Mouse (Mus musculus) frontal cortex, postnatal 10 days (tissue): ENCODE results near the gene Nkapd1.
"Not testable (repeated sequence)": the region's sequence is repeated elsewhere in the genome, so short reads cannot be mapped to it uniquely, and the experiment has no call there.

Experiments
- DNase-seq, 2 experiments: peaks; one replicate each; pipeline ENCODE4 v3.0.0; 2022; ENCODE audit warnings: low spot score in 2 of 2, mixed read lengths in 1 of 2

Nkapd1 gene

DNA sequence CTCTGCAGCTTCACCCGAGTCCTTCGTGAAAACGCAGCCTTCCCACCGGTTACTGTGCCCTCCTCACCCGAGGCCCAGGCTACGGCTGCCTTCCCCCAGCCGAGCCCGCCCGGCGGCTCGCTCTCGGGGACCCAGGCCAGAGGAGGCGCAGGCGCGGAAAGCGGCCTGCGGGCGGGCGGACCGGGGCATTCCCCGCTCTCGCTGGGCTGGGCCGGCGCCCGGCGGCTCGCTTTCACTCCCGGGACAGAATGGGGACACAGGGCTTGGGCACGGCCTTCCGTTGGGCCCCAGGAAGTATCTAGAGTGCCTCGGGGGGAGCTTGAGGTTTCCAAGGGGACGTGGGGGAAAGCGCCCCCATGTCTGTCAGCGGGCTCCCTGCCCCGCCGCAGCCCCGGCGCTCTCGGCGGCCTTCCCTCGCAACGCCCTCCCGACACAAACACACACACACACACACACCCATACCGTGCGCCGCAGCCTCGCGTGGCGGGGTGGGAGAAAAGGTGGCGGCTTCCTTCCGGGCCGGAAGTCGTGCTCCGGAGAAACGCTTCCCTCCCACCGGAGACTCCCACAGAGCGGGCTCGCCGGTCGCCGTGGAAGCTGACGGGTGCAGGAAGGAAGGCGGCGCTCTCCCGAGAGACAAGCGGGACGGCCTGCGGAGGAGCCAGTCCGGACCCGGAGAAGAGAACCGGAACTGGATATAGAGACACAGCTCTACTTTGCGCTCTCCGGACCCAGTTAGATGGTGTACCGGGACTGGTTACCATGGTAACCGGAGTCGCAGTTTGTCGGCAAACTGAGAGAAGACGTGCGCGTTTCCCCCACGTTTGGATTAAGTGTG, at the start of gene Nkapd1, which contains the start of gene Pih1d2:
Gene Nkapd1, minus strand, starts transcription at position 699 of the 838 bp plus-strand sequence.
Gene Pih1d2, plus strand, starts transcription at position 556 of the 838 bp plus-strand sequence.
- peak; percentile 83 to 88 for DNase-seq

DNA sequence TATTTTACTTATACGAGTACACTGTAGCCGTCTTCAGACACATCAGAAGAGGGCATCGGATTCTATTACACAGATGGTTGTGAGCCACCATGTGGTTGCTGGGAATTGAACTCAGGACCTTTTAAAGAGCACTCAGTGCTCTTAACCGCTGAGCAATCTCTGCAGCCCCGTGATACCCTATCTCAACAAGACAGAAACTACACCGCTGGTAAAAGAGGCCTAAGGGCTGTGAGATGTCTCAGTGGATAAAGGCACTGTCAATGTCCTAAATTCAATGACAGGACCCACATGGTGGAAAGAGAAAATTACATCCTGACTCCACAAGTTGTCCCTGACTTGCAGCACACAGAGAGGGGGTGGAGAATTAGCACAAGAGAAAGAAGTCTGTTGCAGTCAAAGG, 49.2 kb upstream of the Nkapd1 start:
- no peak for DNase-seq

DNA sequence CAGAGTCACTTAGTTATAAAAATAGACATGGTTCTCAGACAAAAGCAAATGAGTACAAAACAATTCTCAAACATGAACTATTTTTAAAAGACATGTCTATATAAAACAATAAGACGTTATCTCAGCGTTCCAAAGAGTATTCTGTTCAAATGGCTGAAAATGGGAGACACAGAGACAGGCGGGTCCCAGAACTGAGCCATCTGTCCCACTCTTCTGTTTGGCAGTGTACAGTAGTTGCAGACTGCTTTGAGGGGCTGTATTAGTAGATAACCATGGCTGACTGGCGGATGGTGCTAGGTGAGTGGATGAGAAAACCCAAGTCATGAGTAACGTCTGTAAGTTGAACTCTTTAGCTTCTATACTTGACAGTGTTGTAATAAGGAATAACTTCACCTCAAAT, 47.6 kb upstream of the Nkapd1 start:
- DNase-seq = no peak

DNA sequence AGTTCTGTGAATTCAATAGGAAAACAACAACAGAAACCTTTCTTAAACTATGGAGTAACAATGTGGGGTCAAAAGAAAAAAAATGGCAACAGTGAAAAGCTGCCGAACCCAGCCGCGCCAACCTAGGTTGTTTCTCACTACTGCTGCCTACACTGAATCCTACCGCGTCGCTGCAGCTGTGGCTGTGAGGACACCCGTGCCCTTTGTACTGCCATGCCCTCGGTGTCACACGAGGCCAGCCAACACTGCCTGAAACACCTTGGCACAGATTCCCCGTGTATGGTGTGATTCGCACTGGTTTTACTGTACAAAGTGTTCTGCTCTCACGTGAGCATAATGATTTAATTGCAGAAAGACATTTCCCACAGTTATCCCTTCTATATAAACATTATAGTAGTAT, 43.2 kb upstream of the Nkapd1 start:
- peak in 1 of 2 experiments; percentile 18 for DNase-seq

DNA sequence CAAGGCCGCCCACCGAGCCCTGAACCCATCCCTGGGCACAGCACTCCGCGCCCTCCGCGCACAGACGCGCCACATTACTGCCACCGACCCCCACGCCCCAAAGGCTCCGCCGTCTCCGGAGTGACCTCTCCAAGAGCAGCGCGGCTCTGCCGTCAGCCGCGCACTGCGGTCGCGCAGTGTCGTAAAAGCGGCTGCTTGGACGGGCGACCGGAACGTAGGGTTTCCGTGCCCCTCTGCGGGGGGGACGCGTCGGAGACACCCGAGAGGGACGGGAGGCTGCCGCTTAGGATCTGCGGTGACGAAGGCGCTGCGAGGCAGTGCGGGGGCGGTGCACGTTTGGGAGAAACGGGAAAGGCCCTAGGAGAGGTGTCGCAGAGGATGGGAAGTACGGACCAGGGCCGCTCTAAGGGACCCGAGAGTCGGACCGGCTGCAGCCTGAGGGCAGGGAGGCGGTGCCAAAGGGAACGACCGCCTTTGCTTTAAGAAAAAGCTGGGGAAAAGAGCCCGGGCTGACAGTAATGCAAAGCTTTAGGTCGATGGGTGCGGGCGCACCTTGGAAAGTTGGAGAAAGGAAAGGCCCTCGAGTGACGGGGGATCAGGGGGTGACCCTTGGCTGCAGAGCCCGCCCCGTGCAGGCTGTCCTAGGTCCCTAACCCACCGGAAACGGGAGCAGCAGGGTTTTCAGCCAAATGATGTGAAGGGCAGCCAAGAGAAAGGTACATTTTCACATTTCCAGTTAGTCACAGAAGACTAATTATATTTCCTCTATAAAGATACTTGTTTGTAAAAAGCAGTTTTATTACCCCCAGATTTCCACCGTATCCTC, 42.3 kb upstream of the Nkapd1 start, which contains the start of gene Dlat:
Gene Dlat, minus strand, starts transcription at position 389 of the 826 bp plus-strand sequence.
- peak; percentile 87 for DNase-seq

DNA sequence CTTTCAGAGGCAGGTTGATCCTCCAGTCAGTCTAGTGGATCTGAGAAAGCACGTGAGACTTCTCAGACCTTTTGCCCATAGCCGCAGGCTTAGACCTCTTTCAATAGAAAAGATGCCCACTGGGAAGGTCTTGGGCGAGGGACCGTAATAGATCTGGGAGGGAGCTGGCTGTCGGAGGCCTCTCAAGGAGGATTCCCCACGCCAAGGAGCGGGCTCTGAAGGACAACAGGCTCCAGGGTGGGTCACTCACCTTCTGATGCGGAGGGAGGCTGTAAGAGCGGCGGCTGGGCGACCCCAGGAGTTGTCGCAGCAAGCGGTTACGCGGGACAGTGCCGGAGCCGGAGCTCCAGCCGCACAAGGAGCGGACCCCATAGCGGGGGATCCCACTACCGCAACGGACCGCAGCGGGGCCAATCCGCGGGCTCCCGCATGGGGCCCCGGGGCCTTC, 41.7 kb upstream of the Nkapd1 start:
- DNase-seq = no peak

DNA sequence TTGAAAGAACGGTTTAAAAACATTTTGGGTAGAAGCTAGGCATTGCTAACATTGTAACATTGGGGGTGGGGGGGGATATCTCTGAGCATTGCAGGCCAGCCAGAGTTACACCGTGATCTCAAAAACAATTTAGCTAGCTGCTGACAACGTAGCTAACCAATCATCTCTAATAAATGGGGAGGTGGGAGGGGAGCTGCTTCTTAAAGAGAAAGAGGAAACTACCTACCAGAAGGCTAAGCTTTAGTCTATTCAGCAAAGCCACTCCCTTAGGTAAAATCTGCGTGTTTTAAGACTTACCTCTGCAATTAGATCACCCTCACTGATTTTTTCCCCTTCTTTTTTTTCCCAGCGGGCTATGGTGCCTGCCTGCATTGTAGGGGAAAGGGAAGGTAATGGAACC, 41.1 kb upstream of the Nkapd1 start:
- DNase-seq = no peak

DNA sequence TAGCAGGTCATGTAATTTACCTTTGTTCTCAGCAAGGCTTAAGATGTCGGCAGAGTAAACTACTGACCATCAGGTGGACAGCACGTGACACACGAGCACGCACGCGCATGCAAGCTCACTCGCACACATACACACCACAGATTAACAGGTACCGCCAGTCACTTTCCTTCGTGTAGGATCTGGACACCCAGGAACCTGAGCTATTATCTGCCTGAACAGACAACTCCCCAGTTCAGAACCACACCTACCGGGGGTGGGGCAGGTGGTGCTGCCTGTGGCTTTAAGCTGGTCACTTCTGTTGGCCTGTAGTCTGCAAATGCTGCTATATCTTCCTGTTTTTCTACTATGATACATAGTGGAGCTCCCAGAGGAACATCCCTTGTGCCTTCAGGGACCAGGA, 33.2 kb upstream of the Nkapd1 start:
- DNase-seq = no peak

DNA sequence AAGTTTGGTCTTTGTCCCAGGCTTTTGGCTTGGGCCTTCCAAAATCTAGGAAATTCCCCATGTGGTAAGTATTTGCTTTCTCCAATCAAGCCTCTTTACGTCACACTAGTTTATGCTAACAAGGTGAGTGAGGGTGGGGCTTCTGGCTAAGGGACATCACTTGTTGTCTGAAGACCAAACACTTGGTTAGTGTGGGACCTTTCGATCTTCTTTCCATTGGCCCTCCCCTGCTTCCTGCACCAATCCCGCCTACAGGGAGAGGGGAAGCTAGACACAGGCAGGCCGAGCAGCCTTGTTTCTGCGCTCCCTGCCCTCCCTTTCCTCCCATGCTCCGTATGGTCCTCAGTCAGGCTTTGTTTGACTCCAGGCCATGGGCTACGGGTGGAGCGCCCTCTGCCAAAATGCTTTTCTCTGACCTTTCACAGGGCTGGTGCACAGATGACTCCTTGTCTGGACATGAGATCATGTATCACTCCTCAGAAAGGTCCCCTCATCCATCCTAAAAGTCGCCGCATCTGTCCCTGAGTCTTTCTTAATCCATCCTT, 29.6 kb upstream of the Nkapd1 start:
- no peak for DNase-seq

DNA sequence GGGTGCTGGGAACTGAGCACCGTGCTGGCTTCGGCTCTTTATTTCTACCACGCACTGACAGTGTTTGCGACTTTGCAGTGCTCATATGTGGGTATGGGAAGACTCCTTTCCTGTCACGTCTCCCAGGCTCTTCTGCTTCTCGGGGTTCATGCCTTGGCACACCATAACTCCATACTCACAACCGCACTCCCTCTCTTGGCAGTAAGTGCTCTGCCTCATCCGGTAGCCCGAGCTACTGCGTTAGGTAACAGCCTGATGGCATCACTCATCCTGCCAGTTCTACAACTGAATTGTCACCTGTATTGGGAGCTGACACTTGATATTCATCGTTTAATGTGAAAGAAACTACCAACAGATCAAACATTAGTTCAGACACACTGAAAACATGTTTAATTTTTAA, 17.0 kb upstream of the Nkapd1 start:
- DNase-seq = no peak

DNA sequence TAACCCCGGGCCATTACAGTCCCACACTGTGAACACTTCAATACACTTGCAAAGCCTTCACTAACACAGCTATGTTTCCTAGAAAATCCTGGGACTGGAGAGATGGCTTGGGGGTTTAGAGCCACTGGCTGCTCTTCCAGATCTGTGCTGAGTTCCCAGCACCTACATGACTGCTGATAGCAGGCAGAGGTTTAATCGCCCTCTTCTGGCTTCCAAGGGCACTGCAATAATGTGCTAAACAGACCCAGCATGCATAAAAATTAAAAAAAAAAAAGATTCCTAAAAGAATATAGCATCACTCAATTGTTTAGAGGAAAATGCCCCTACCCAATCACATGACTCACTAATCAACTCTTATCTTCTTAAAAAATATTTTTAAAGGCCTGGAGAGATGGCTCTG, 15.8 kb upstream of the Nkapd1 start:
- DNase-seq = no peak

DNA sequence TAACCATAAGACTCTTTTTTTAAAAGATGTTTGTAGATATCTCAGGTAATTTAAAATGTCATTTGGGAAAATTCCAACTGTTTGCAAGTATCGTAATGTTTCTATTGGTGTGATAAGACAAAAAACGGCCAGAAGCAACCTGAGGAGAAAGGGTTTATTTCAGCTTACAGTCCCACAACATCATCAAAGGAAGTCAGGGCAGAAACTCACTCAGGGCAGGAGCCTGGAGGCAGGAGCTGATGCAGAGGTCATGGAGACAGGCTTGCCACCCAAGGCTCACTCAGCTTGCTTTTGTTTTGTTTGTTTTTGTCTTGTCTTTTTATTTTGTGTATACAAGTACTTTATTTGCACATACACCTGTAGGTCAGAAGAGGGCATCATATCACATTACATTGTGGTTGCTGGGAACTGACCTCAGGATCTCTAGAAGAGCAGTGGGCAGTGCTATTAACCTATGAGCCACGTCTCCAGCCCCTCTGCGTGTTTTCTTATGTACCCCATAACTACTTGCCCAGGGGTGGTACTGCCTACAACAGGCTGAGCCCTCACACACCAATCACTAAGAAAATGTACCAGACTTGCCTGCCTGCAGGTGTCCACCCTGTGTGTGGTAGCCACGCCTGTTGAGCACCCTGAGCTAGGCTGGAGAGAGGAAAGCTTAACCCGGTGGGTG, 14.9 kb upstream of the Nkapd1 start:
- DNase-seq = no peak

DNA sequence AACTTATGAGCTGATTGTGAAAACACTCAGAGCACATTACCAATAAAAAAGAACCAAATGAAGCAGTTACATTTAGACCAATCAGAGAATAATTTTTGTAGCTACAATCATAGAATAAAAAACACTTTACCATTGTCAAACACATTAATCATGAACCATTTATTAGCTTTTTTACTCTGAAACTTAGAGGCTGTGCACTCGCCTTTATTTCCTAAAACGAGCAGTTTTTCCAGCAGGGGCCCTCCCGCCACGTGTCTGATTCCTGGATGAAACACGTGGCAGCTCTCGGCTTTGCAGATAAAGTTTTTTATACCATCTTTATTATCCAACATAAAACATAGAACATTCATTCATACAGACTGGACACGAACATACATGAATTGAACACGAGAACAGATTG, 13.6 kb upstream of the Nkapd1 start:
- not testable (repeated sequence) for DNase-seq

DNA sequence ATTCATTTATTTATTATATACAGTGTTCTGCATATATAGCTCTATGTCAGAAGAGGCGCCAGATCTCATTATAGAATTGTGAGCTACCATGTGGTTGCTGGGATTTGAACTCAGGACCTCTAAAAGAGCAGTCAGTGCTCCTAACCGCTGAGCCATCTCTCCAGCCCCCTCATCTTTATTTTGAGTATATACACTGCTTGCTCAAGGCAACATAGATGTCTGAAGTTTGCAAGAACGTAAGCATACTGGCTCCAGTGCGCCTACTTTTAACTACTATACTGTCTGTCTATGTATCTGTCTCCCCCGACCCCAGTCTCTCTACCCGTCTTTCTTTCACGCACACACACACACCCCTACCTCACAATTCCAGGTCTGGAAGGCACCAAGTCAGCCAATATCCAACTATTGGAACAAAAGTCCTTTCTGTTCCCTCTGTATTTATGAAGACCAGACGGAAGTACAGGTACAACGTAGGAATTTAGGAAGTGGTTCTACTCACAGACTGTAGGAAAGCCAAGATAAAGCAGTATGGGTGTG, 598 bp upstream of the Nkapd1 start:
- no peak for DNase-seq

DNA sequence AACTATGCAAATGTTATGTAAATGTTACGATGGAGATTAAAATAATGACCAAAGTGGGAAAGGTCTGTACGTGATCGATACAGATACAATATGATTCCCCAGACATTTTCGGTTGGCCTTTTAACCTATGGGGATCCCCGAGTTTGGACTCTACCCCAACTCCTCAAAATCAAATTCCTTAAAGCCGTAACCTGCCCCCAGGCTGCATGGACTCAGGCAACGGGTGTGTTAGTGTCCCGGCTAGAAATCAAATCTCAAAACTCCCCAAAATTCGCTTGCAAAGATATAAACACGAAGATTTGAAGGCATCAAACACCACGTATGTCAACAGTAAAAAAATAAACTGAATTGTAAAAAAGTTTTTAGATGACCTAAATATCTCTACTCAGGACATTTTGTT, 1.1 kb downstream of the Nkapd1 start:
- DNase-seq = no peak

DNA sequence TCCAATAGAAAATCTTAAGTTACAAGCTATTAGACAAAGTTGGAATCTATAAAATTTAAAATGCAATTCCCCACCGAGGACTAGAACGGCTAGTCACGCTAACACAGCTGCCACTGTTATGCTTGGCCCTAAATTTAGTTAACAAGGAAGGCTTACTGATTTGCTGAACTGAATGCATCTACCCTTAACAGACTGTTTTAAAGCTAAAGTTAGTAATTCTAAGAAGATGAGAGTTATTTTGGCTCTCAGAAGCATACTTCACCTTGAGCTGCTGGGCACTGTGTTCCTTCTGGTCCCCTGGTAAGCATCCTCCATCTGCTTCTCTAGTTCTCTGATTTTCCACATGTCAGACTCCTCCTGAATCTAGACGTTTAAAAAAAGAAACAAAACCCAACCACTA, 5.1 kb downstream of the Nkapd1 start:
- DNase-seq = no peak

DNA sequence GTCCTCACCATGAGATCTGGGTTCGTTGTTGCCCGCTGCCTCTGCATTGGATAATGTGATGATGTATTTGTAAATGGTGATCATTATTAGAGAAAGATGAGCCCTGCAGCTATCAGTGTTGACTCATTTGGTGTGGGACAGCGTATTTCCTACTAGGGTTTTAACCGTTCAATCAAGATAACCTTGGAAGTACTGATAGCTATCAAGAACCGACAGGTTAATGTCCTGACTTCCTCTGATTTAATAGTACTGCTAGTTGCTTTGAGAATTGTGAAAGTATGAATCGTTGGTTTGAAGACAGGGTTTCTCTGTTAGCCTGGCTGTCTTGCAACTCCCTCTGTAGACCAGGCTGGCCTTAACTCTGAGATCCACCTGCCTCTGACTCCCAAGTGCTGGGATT, 12.9 kb downstream of the Nkapd1 start:
- DNase-seq = no peak

DNA sequence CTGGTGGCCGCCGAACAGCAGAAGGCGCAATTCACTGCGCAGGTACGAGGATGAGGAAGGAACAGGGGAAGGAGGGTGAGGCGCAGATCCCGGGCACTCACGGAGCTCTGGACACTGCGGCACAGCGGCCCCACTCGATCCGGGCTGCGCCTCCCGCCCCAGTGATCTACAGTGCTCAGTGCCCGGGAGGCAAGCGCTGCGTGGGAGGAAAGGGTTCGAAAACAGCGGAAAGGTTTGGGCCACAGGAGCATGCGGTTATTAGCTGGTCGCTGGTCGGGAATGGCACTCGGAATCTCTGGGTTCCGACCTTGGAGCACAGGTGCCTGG, 13.3 kb downstream of the Nkapd1 start:
- no peak for DNase-seq

DNA sequence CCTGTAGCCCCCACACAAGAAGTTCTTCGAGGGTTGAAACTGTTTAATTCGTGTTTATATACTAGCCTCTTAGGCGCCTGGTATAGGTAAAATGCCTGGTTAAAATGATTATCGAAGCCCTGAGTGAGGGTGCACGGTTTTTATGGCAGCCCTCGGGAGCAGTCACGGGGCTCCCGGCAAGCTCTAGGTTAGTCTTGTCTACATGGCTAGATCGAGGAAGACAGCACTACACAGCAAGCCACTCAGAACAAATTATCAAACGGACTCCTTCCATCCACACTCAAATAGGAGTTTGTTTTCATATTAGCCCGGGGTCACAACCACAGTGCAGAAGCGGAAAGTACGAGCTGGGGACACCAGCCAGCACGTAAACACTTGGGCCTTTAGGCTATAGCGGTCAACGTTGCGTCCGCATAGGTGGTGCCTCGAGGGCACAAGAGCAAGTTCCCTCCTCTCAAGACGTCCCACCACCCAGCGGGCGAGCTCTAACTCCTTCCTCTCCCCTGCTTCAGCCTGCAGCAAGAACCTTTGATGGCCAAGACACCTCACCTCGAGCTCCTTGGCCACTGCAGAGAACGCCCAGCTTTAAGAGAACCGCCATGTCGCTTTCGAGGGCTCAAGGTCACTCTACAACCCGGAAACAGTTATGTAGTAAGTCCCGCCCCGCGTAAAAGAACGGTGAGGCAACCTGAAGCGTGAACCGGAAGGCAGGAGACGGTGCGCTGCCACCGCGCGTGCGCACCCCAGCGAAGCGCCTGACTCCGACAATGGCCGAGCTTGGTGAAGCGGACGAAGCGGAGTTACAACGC, 13.9 kb downstream of the Nkapd1 start, which contains the start of the genes Sdhd and Timm8b:
Gene Sdhd, minus strand, starts transcription at position 624 of the 809 bp plus-strand sequence.
Gene Timm8b, plus strand, starts transcription at position 722 of the 809 bp plus-strand sequence.
- peak; percentile 93 for DNase-seq

DNA sequence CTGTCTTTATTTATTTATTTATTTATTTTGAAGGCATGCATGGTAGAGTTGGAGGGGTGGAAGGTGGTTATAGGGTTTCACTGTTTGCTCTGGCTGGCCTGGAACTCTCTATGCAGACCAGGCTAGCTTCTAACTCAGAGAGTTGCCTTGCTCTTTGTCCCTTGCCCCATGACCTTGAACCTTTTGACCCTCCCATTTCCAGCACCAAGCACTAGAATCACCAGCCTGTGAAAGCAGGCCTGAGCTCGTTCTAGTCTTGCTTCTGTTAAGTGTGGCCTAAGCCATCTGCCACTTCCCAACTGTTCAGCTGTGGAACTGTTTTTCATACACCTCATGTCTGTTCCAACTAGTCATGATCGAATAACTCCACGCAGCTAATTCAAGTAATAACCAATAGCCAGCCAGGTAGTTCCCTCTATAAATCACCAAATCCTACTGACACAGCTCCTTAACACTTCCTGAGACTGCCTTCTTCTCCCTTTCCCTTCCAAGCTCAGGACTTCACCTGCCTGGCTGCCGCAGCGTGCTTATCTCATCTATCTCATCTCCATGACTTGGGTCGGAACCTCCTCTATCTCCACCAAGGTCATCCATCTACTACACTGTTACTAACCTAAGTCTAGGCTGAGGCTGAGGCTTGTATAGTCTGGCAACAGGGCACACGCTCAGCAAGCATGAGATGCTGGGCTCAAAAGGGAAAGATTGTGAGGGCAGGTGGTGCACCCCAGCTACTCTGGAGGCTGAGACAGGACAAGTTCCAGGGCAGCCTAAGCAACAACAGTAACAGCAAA, 15.0 kb downstream of the Nkapd1 start:
- no peak for DNase-seq
